In genomic region chr9:13483199-13484068, GRCm38 (mm10) we compare ENCODE assay signal across 12 mouse cellular contexts. TPM values are rescaled to one million over a fixed set of nuclear protein-coding genes. Genes with fewer than 3 reads are reported as not detected.
DNase-seq lines count a peak whose midpoint lies in the region; ATAC-seq and TF ChIP-seq lines count a peak whose summit lies in the region.
"Had no signal": no experiment of that assay in that cellular context is flagged by ENCODE, and none has a peak within 500 bp of the region (broad histone marks: within the 10 kb centered on the region; RNA-seq: fewer than 3 reads in every experiment).

No protein-coding gene starts in this region.

- no peak for TF ChIP-seq CTCF in layer of hippocampus, adult 2 months (conservative IDR thresholded peaks at IDR 0.05)

- 0 out of 2 replicates have a peak, but pooled peaks have one; percentile 20 for ATAC-seq in forebrain, embryonic 15.5 days (replicated peaks)
- no peak for ATAC-seq in forebrain, embryonic 11.5 days (replicated peaks; ENCODE audit: low FRiP score)
- ATAC-seq in embryonic facial prominence, embryonic 11.5 days (replicated peaks; ENCODE audit: insufficient number of reproducible peaks, low FRiP score, low TSS enrichment, low read depth): peak; percentile 73; the same call in 1 of the 2 replicates
- no peak; the same call in 1 of the 2 replicates for ATAC-seq in liver, embryonic 12.5 days

- H3K9me3 ChIP-seq in forebrain, embryonic 15.5 days: no peaks in the 10 kb centered on the region
- no peaks in the 10 kb centered on the region for H3K9me3 ChIP-seq in forebrain, embryonic 11.5 days (ENCODE audit: control insufficient read depth, low read length)
- no peaks in the 10 kb centered on the region for H3K9me3 ChIP-seq in embryonic facial prominence, embryonic 11.5 days (replicated peaks; ENCODE audit: control insufficient read depth, low read length)
- no peaks in the 10 kb centered on the region for H3K9me3 ChIP-seq in liver, embryonic 12.5 days (replicated peaks)
- H3K9me3 ChIP-seq: midbrain, embryonic 12.5 days had no signal

- H3K36me3 ChIP-seq in forebrain, embryonic 15.5 days: no peaks in the 10 kb centered on the region
- no peaks in the 10 kb centered on the region for H3K36me3 ChIP-seq in forebrain, embryonic 11.5 days (ENCODE audit: control insufficient read depth, insufficient read depth, low read length)
- H3K36me3 ChIP-seq in embryonic facial prominence, embryonic 11.5 days (replicated peaks; ENCODE audit: control insufficient read depth, insufficient read depth, low read depth, low read length): no peaks in the 10 kb centered on the region
- H3K36me3 ChIP-seq in liver, embryonic 12.5 days: no peaks in the 10 kb centered on the region
- H3K36me3 ChIP-seq: midbrain, embryonic 12.5 days had no signal

- no peak overlapping the region for H3K4me2 ChIP-seq in forebrain, embryonic 15.5 days (replicated peaks)
- no peak overlapping the region for H3K4me2 ChIP-seq in forebrain, embryonic 11.5 days (ENCODE audit: low read depth, low read length, severe bottlenecking)
- no peak overlapping the region for H3K4me2 ChIP-seq in embryonic facial prominence, embryonic 11.5 days (ENCODE audit: low read depth, low read length)
- no peak overlapping the region for H3K4me2 ChIP-seq in liver, embryonic 12.5 days
- H3K4me2 ChIP-seq: midbrain, embryonic 12.5 days had no signal

- H3K4me1 ChIP-seq in forebrain, embryonic 15.5 days: peaks cover 25% of the 10 kb centered on the region
- H3K4me1 ChIP-seq in forebrain, embryonic 11.5 days (replicated peaks; ENCODE audit: control insufficient read depth, insufficient read depth, low read length): peaks cover 14% of the 10 kb centered on the region
- H3K4me1 ChIP-seq in embryonic facial prominence, embryonic 11.5 days (ENCODE audit: control insufficient read depth, insufficient read depth, low read length): no peaks in the 10 kb centered on the region
- H3K4me1 ChIP-seq in liver, embryonic 12.5 days: 0 out of 2 replicates have a peak, but pooled peaks cover 8% of the 10 kb centered on the region

- DNase-seq in forebrain, embryonic 11.5 days (ENCODE audit: low spot score): no peak
- DNase-seq in layer of hippocampus, adult 2 months (ENCODE audit: low spot score in 2 of 2): no peak
- no peak for DNase-seq in layer of hippocampus, postnatal 14 days (ENCODE audit: low spot score in 2 of 2)
- DNase-seq in embryonic facial prominence, embryonic 11.5 days (ENCODE audit: low spot score): peak; percentile 34
- no peak for DNase-seq in spleen, adult 18-20 months
- no peak for DNase-seq in ovary, postnatal 36 days (ENCODE audit: low spot score)
- DNase-seq: cerebellum, postnatal 36 days; gastrocnemius, postnatal 25 days had no signal

- no peak overlapping the region for H3K4me3 ChIP-seq in forebrain, embryonic 15.5 days
- no peak overlapping the region for H3K4me3 ChIP-seq in forebrain, embryonic 11.5 days (ENCODE audit: low read depth, low read length)
- no peak overlapping the region for H3K4me3 ChIP-seq in layer of hippocampus, adult 2 months
- no peak overlapping the region for H3K4me3 ChIP-seq in embryonic facial prominence, embryonic 11.5 days (ENCODE audit: low read depth, low read length)
- H3K4me3 ChIP-seq in liver, embryonic 12.5 days: no peak overlapping the region
- H3K4me3 ChIP-seq: midbrain, embryonic 12.5 days had no signal

- H3K27me3 ChIP-seq in forebrain, embryonic 15.5 days: no peaks in the 10 kb centered on the region
- no peaks in the 10 kb centered on the region for H3K27me3 ChIP-seq in forebrain, embryonic 11.5 days (ENCODE audit: control insufficient read depth, insufficient read depth, low read length)
- no peaks in the 10 kb centered on the region for H3K27me3 ChIP-seq in embryonic facial prominence, embryonic 11.5 days (ENCODE audit: control insufficient read depth, insufficient read depth, low read length)
- no peaks in the 10 kb centered on the region for H3K27me3 ChIP-seq in liver, embryonic 12.5 days (replicated peaks)
- H3K27me3 ChIP-seq: midbrain, embryonic 12.5 days had no signal

- H3K27ac ChIP-seq in forebrain, embryonic 15.5 days (replicated peaks): no peak overlapping the region
- no peak overlapping the region for H3K27ac ChIP-seq in forebrain, embryonic 11.5 days (ENCODE audit: low read depth, low read length)
- peak overlapping the region; percentile 43; the same call in 1 of the 2 replicates for H3K27ac ChIP-seq in layer of hippocampus, adult 2 months
- H3K27ac ChIP-seq in embryonic facial prominence, embryonic 11.5 days (replicated peaks; ENCODE audit: low read depth, low read length): no peak overlapping the region
- 0 out of 2 replicates have a peak overlapping the region, but pooled peaks have one; percentile 32 for H3K27ac ChIP-seq in liver, embryonic 12.5 days
- H3K27ac ChIP-seq: midbrain, embryonic 12.5 days had no signal

- H3K9ac ChIP-seq in forebrain, embryonic 15.5 days (replicated peaks): no peak overlapping the region
- no peak overlapping the region for H3K9ac ChIP-seq in forebrain, embryonic 11.5 days (ENCODE audit: low read length)
- no peak overlapping the region for H3K9ac ChIP-seq in embryonic facial prominence, embryonic 11.5 days (replicated peaks; ENCODE audit: low read length)
- no peak overlapping the region for H3K9ac ChIP-seq in liver, embryonic 12.5 days
- H3K9ac ChIP-seq: midbrain, embryonic 12.5 days had no signal

- 77% methylated on average over 5 of the region's 5 CpGs for WGBS in forebrain, embryonic 15.5 days
- 79% methylated on average over 5 of the region's 5 CpGs for WGBS in forebrain, embryonic 11.5 days
- 59% methylated on average over 5 of the region's 5 CpGs for WGBS in embryonic facial prominence, embryonic 11.5 days
- WGBS in liver, embryonic 12.5 days (ENCODE audit: insufficient replicate concordance): 57% methylated on average over 5 of the region's 5 CpGs

RNA-seq across cellular contexts. Expression of gene Gm17571, which starts 36.9 kb away (rescaled TPM):
- not detected in 2 replicates for polyA plus RNA-seq in forebrain, embryonic 15.5 days (2015; fragmentation: Nextera tagmentation; extraction: Ambion mirVana)
- not detected in 2 replicates for polyA plus RNA-seq in forebrain, embryonic 11.5 days (2014; fragmentation: Nextera tagmentation; extraction: Ambion mirVana)
- total RNA-seq in layer of hippocampus, adult 2 months (2021): not detected
- not detected for total RNA-seq in layer of hippocampus, postnatal 14 days (2021)
- not detected in 2 replicates for polyA plus RNA-seq in embryonic facial prominence, embryonic 11.5 days (2014; fragmentation: Nextera tagmentation; extraction: Ambion mirVana)
- not detected in 2 replicates for polyA plus RNA-seq in liver, embryonic 12.5 days (2016; fragmentation: Nextera tagmentation; extraction: Ambion mirVana)
- total RNA-seq: gastrocnemius, postnatal 25 days had no signal
- polyA plus RNA-seq: midbrain, embryonic 12.5 days; small intestine, adult 2 months had no signal

Comparison
In these comparisons a context has a peak if more than half of its experiments do, and no peak if none do; other contexts are left out.
1. ATAC-seq: peak in forebrain, embryonic 15.5 days (single experiment) and embryonic facial prominence, embryonic 11.5 days (single experiment); none in forebrain, embryonic 11.5 days (single experiment) and liver, embryonic 12.5 days (single experiment).
2. H3K27ac ChIP-seq: peak in layer of hippocampus, adult 2 months (single experiment) and liver, embryonic 12.5 days (single experiment); none in forebrain, embryonic 15.5 days (single experiment), forebrain, embryonic 11.5 days (single experiment) and embryonic facial prominence, embryonic 11.5 days (single experiment).